Mouse (Mus musculus) left cerebral cortex, postnatal 10 days (tissue): ENCODE data around the gene Fahd2a. TPM values are rescaled to one million over a fixed set of nuclear protein-coding genes. Genes with fewer than 3 reads are reported as not detected.

Experiments used
- DNase-seq, 2 experiments: peaks; one replicate each; pipeline ENCODE4 v3.0.0; 2021 to 2022; ENCODE audit warnings: low spot score in 2 of 2, mixed read lengths in 1 of 2; ENCODE audit errors: extremely low spot score in 1 of 2
- intact Hi-C: fragments of 180-260 bp; cut with DNase I; formaldehyde crosslinking; loops from one replicate; pipeline ENCODE4 v1.15.1; 2025
- total RNA-seq, 2 experiments: library from RNA; stranded (reverse); gene quantifications; 2 replicates each; pipeline ENCODE4 v1.2.3; 2021

The Fahd2a gene
- total RNA-seq: 10 to 100 TPM; 15.6 to 18.6 TPM

- intact Hi-C loops: no loop called here
- DNase-seq: peak; percentile 85 to 94
These were observed at the start of gene Fahd2a for GRCm38 (mm10) chr2:127444055-127444789. Fahd2a (minus strand) TSS chr2:127444565.

- peak in 1 of 2 experiments; percentile 79 for DNase-seq
- intact Hi-C loops: no loop called here
These were observed 40.3 kb upstream of the Fahd2a start for GRCm38 (mm10) chr2:127484476-127485170.

GRCm38 (mm10) chr2:127483001-127483400, 38.6 kb upstream of the Fahd2a start:
- intact Hi-C loops: no loop called here
- peak in 1 of 2 experiments; percentile 52 for DNase-seq

- intact Hi-C loops: no loop called here
- DNase-seq: peak in 1 of 2 experiments; percentile 84
These were observed 38.2 kb upstream of the Fahd2a start for GRCm38 (mm10) chr2:127482533-127482911.

- DNase-seq: no peak
- intact Hi-C loops: no loop called here
These were observed 37.6 kb upstream of the Fahd2a start for GRCm38 (mm10) chr2:127481841-127482532.

- no peak for DNase-seq
- intact Hi-C loops: no loop called here
These were observed 35.4 kb upstream of the Fahd2a start for GRCm38 (mm10) chr2:127479763-127480162.

- DNase-seq: no peak
These were observed 34.8 kb upstream of the Fahd2a start for GRCm38 (mm10) chr2:127479210-127479609.

GRCm38 (mm10) chr2:127472279-127472678, 27.9 kb upstream of the Fahd2a start:
- no peak for DNase-seq
- intact Hi-C loops: no loop called here

More at GRCm38 (mm10) chr2:127479210-127479609, 34.8 kb upstream of the Fahd2a start:
- intact Hi-C loops: no loop called here

GRCm38 (mm10) chr2:127471281-127471680, 26.9 kb upstream of the Fahd2a start:
- intact Hi-C loops: no loop called here
- no peak for DNase-seq

- no peak for DNase-seq
- intact Hi-C loops: no loop called here
These were observed 26.3 kb upstream of the Fahd2a start for GRCm38 (mm10) chr2:127470661-127471060.

GRCm38 (mm10) chr2:127470183-127470582, 25.8 kb upstream of the Fahd2a start:
- no peak for DNase-seq
- intact Hi-C loops: no loop called here

GRCm38 (mm10) chr2:127462314-127462713, 17.9 kb upstream of the Fahd2a start:
- intact Hi-C loops: loop anchor here (2.0 to 5.0 kb wide), 2 partner anchors 40 to 96 kb away; no protein-coding TSS in a partner anchor
- peak; percentile 51 to 76 for DNase-seq

- intact Hi-C loops: loop anchor here (5.0 kb wide), 1 partner anchor 41 kb away; no protein-coding TSS in a partner anchor
- DNase-seq: no peak
These were observed 17.0 kb upstream of the Fahd2a start for GRCm38 (mm10) chr2:127461351-127461750.

GRCm38 (mm10) chr2:127459341-127459740, 15.0 kb upstream of the Fahd2a start:
- intact Hi-C loops: no loop called here

GRCm38 (mm10) chr2:127453764-127454163, 9.4 kb upstream of the Fahd2a start:
- intact Hi-C loops: no loop called here
- DNase-seq: peak; percentile 73 to 77

More at GRCm38 (mm10) chr2:127459341-127459740, 15.0 kb upstream of the Fahd2a start:
- no peak for DNase-seq

- intact Hi-C loops: no loop called here
- DNase-seq: no peak
These were observed 8.8 kb upstream of the Fahd2a start for GRCm38 (mm10) chr2:127453141-127453540.

- intact Hi-C loops: no loop called here
- no peak for DNase-seq
These were observed 7.4 kb upstream of the Fahd2a start for GRCm38 (mm10) chr2:127451748-127452147.

- intact Hi-C loops: no loop called here
- no peak for DNase-seq
These were observed 5.3 kb upstream of the Fahd2a start for GRCm38 (mm10) chr2:127449691-127450090.

- intact Hi-C loops: no loop called here
- DNase-seq: no peak
These were observed 2.5 kb upstream of the Fahd2a start for GRCm38 (mm10) chr2:127446847-127447246.
